Mouse (Mus musculus): ENCODE measurements around the gene Actbl2. TPM values are rescaled to one million over a fixed set of nuclear protein-coding genes. Genes with fewer than 3 reads are reported as not detected.
A peak's percentile ranks its signal among the peaks of the same experiment; 100 is the strongest.

Gene Actbl2
- polyA plus RNA-seq, 1 experiment from 2014 or later, result not detected

GRCm38 (mm10) chr13:111237296-111237695, 17.5 kb upstream of the Actbl2 start:
- Histone ChIP-seq H3K4me1 (ENCODE audit: control insufficient read depth, insufficient read depth, low read length) (no peaks in the 10 kb centered on the region), H3K4me2 (ENCODE audit: low read length) (no peak overlapping the region), H3K27me3 (ENCODE audit: control insufficient read depth, insufficient read depth, low read length) (no peaks in the 10 kb centered on the region), H3K36me3 (ENCODE audit: control insufficient read depth, insufficient read depth, low read length) (no peaks in the 10 kb centered on the region), H3K9ac (replicated peaks; ENCODE audit: low read length) (no peak overlapping the region), H3K9me3 (ENCODE audit: control insufficient read depth, low read length) (0 out of 2 replicates have a peak, but pooled peaks cover 4% of the 10 kb centered on the region), H3K27ac (replicated peaks; ENCODE audit: low read depth, low read length) (no peak overlapping the region), H3K4me3 (replicated peaks; ENCODE audit: low read depth, low read length) (no peak overlapping the region)
- ATAC-seq (ENCODE audit: low FRiP score, low TSS enrichment) (no peak), DNase-seq (no peak)
- WGBS, result 88% methylated on average over 1 of the region's 1 CpGs

DNA sequence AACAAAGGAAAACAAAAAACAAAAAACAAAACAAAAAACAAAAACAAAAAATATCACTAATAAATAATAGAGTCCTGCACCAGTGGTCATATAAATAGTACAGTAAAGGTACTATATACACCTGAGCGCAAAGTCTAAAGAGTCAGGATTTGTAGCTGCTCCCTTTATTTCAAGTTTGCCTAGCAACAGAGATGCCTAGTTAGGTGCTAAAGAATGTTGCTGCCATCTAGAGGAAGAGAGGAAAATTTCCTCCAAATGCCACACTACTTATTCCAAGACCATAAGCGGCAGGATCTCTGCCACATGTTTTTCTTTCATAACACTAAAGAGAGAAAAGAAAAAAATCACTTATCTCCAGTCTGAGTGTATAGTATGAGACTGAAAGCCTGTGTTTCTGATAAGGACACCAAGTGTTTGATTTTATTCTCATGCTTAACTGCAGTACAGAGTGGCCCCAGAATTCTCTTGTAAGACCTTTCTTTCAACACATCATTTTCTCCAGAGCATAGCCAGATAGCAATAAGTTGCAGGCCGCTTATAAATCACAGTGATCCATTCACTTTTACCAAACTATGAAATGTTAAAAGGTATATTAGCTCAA, 16.8 kb upstream of the Actbl2 start:
- 48% methylated on average over 3 of the region's 3 CpGs for WGBS

GRCm38 (mm10) chr13:111251106-111251505, 3.7 kb upstream of the Actbl2 start:
- no peak overlapping the region for H3K9ac ChIP-seq (replicated peaks; ENCODE audit: low read length)
- no peaks in the 10 kb centered on the region for H3K9me3 ChIP-seq (ENCODE audit: control insufficient read depth, low read length)
- H3K27ac ChIP-seq (replicated peaks; ENCODE audit: low read depth, low read length), result no peak overlapping the region
- no peaks in the 10 kb centered on the region for H3K27me3 ChIP-seq (ENCODE audit: control insufficient read depth, insufficient read depth, low read length)
- no peaks in the 10 kb centered on the region for H3K4me1 ChIP-seq (ENCODE audit: control insufficient read depth, insufficient read depth, low read length)
- WGBS, result 90% methylated on average over 5 of the region's 5 CpGs
- DNase-seq (no peak), ATAC-seq (ENCODE audit: low FRiP score, low TSS enrichment) (no peak)
- H3K4me2 ChIP-seq (ENCODE audit: low read length), result no peak overlapping the region
- H3K36me3 ChIP-seq (ENCODE audit: control insufficient read depth, insufficient read depth, low read length), result no peaks in the 10 kb centered on the region
- H3K4me3 ChIP-seq (replicated peaks; ENCODE audit: low read depth, low read length), result no peak overlapping the region

More for the DNA sequence above, 16.8 kb upstream of the Actbl2 start:
- peak; percentile 34; the same call in 1 of the 2 replicates for ATAC-seq (ENCODE audit: low FRiP score, low TSS enrichment)
- Histone ChIP-seq H3K9ac (replicated peaks; ENCODE audit: low read length) (no peak overlapping the region), H3K4me3 (replicated peaks; ENCODE audit: low read depth, low read length) (no peak overlapping the region), H3K4me1 (ENCODE audit: control insufficient read depth, insufficient read depth, low read length) (no peaks in the 10 kb centered on the region), H3K27ac (replicated peaks; ENCODE audit: low read depth, low read length) (no peak overlapping the region), H3K27me3 (ENCODE audit: control insufficient read depth, insufficient read depth, low read length) (no peaks in the 10 kb centered on the region), H3K4me2 (ENCODE audit: low read length) (no peak overlapping the region), H3K9me3 (ENCODE audit: control insufficient read depth, low read length) (0 out of 2 replicates have a peak, but pooled peaks cover 4% of the 10 kb centered on the region), H3K36me3 (ENCODE audit: control insufficient read depth, insufficient read depth, low read length) (no peaks in the 10 kb centered on the region)
- DNase-seq, result peak; percentile 91

GRCm38 (mm10) chr13:111251795-111252194, 3.0 kb upstream of the Actbl2 start:
- Histone ChIP-seq H3K27me3 (ENCODE audit: control insufficient read depth, insufficient read depth, low read length) (no peaks in the 10 kb centered on the region), H3K27ac (replicated peaks; ENCODE audit: low read depth, low read length) (no peak overlapping the region), H3K4me3 (replicated peaks; ENCODE audit: low read depth, low read length) (no peak overlapping the region), H3K36me3 (ENCODE audit: control insufficient read depth, insufficient read depth, low read length) (no peaks in the 10 kb centered on the region), H3K4me2 (ENCODE audit: low read length) (no peak overlapping the region), H3K9me3 (ENCODE audit: control insufficient read depth, low read length) (no peaks in the 10 kb centered on the region), H3K9ac (replicated peaks; ENCODE audit: low read length) (no peak overlapping the region), H3K4me1 (ENCODE audit: control insufficient read depth, insufficient read depth, low read length) (no peaks in the 10 kb centered on the region)
- ATAC-seq (ENCODE audit: low FRiP score, low TSS enrichment), result no peak
- 34% methylated on average over 5 of the region's 5 CpGs for WGBS
- DNase-seq, result no peak

GRCm38 (mm10) chr13:111258016-111258415, 3.2 kb downstream of the Actbl2 start:
- H3K9ac ChIP-seq (replicated peaks; ENCODE audit: low read length), result no peak overlapping the region
- WGBS, result 81% methylated on average over 4 of the region's 4 CpGs
- DNase-seq (no peak), ATAC-seq (ENCODE audit: low FRiP score, low TSS enrichment) (no peak)
- no peak overlapping the region for H3K4me2 ChIP-seq (ENCODE audit: low read length)
- H3K27ac ChIP-seq (replicated peaks; ENCODE audit: low read depth, low read length), result no peak overlapping the region
- no peaks in the 10 kb centered on the region for H3K27me3 ChIP-seq (ENCODE audit: control insufficient read depth, insufficient read depth, low read length)
- no peaks in the 10 kb centered on the region for H3K4me1 ChIP-seq (ENCODE audit: control insufficient read depth, insufficient read depth, low read length)
- no peak overlapping the region for H3K4me3 ChIP-seq (replicated peaks; ENCODE audit: low read depth, low read length)
- H3K9me3 ChIP-seq (ENCODE audit: control insufficient read depth, low read length), result no peaks in the 10 kb centered on the region
- no peaks in the 10 kb centered on the region for H3K36me3 ChIP-seq (ENCODE audit: control insufficient read depth, insufficient read depth, low read length)

DNA sequence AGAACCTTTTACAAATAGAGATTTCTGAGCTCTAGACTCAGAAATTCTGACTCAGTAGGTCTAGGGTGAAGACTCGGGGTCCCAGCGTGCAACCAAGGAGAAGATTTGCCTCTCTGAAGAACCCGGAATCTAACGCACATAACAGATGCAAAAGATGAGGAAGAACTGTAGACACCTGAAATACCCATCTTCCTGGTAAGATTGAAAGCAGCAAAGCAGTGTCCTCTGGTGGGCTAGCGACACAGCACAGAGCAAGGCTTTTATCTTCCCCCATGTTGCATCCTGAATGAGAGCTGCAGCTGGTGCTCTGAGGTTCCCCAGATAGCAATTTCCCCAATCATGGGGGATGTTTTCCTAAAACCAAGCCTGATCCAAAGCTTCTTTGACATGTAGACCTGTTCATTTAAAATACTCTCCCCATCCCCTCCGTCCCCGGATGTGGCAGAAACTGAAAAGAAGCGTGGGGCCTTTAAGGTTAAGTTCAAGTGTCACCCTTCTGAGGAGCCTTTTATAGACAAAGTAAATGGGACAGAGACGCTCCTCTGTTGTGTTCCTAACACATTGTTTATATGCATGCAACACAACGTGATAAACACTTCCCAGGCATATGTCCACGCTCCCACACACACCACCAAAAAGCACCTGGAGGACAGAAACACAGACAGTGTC, 3.7 kb downstream of the Actbl2 start:
- Histone ChIP-seq H3K4me3 (replicated peaks; ENCODE audit: low read depth, low read length) (no peak overlapping the region), H3K4me2 (ENCODE audit: low read length) (no peak overlapping the region), H3K9ac (replicated peaks; ENCODE audit: low read length) (no peak overlapping the region), H3K36me3 (ENCODE audit: control insufficient read depth, insufficient read depth, low read length) (no peaks in the 10 kb centered on the region), H3K4me1 (ENCODE audit: control insufficient read depth, insufficient read depth, low read length) (no peaks in the 10 kb centered on the region), H3K9me3 (ENCODE audit: control insufficient read depth, low read length) (no peaks in the 10 kb centered on the region), H3K27ac (replicated peaks; ENCODE audit: low read depth, low read length) (no peak overlapping the region), H3K27me3 (ENCODE audit: control insufficient read depth, insufficient read depth, low read length) (no peaks in the 10 kb centered on the region)
- DNase-seq (no peak), ATAC-seq (ENCODE audit: low FRiP score, low TSS enrichment) (no peak)
- 83% methylated on average over 11 of the region's 11 CpGs for WGBS

DNA sequence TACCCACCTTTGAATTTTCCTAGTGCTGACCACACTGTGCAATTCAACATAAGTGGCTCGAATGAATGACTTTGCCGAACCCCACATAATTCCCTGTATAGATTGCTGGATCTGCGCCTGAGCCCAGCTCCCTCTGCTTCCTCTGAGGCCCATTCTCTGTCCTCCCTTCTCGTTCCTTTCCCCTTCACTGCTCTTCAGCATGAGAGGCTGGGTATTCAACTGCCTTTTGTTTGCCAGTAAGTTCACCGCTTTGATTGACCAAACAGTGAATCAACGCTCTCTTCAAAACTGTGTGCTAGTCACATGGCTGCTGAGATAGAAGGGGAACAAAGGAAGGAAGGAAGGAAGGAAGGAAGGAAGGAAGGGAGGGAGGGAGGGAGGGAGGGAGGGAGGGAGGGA, 4.3 kb downstream of the Actbl2 start:
- H3K4me1 ChIP-seq (ENCODE audit: control insufficient read depth, insufficient read depth, low read length), result no peaks in the 10 kb centered on the region
- no peak for ATAC-seq (ENCODE audit: low FRiP score, low TSS enrichment)
- H3K4me2 ChIP-seq (ENCODE audit: low read length), result no peak overlapping the region

GRCm38 (mm10) chr13:111259711-111260110, 4.9 kb downstream of the Actbl2 start:
- Histone ChIP-seq H3K4me3 (replicated peaks; ENCODE audit: low read depth, low read length) (no peak overlapping the region), H3K4me1 (ENCODE audit: control insufficient read depth, insufficient read depth, low read length) (no peaks in the 10 kb centered on the region), H3K4me2 (ENCODE audit: low read length) (no peak overlapping the region), H3K9ac (replicated peaks; ENCODE audit: low read length) (no peak overlapping the region), H3K36me3 (ENCODE audit: control insufficient read depth, insufficient read depth, low read length) (no peaks in the 10 kb centered on the region), H3K9me3 (ENCODE audit: control insufficient read depth, low read length) (no peaks in the 10 kb centered on the region), H3K27ac (replicated peaks; ENCODE audit: low read depth, low read length) (no peak overlapping the region), H3K27me3 (ENCODE audit: control insufficient read depth, insufficient read depth, low read length) (no peaks in the 10 kb centered on the region)
- WGBS, result 88% methylated on average over 7 of the region's 7 CpGs
- ATAC-seq (ENCODE audit: low FRiP score, low TSS enrichment) (no peak), DNase-seq (no peak)

More for the DNA sequence above, 4.3 kb downstream of the Actbl2 start:
- DNase-seq, result no peak
- Histone ChIP-seq H3K36me3 (ENCODE audit: control insufficient read depth, insufficient read depth, low read length) (no peaks in the 10 kb centered on the region), H3K27me3 (ENCODE audit: control insufficient read depth, insufficient read depth, low read length) (no peaks in the 10 kb centered on the region), H3K9me3 (ENCODE audit: control insufficient read depth, low read length) (no peaks in the 10 kb centered on the region), H3K4me3 (replicated peaks; ENCODE audit: low read depth, low read length) (no peak overlapping the region), H3K27ac (replicated peaks; ENCODE audit: low read depth, low read length) (no peak overlapping the region), H3K9ac (replicated peaks; ENCODE audit: low read length) (no peak overlapping the region)
- 42% methylated on average over 6 of the region's 6 CpGs for WGBS

- Histone ChIP-seq H3K4me1 (ENCODE audit: control insufficient read depth, insufficient read depth, low read length) (0 out of 2 replicates have a peak, but pooled peaks cover 4% of the 10 kb centered on the region), H3K9ac (replicated peaks; ENCODE audit: low read length) (no peak overlapping the region), H3K4me2 (ENCODE audit: low read length) (no peak overlapping the region), H3K27me3 (ENCODE audit: control insufficient read depth, insufficient read depth, low read length) (no peaks in the 10 kb centered on the region), H3K36me3 (ENCODE audit: control insufficient read depth, insufficient read depth, low read length) (no peaks in the 10 kb centered on the region), H3K27ac (replicated peaks; ENCODE audit: low read depth, low read length) (no peak overlapping the region), H3K4me3 (replicated peaks; ENCODE audit: low read depth, low read length) (no peak overlapping the region), H3K9me3 (ENCODE audit: control insufficient read depth, low read length) (no peaks in the 10 kb centered on the region)
- ATAC-seq (ENCODE audit: low FRiP score, low TSS enrichment) (no peak), DNase-seq (no peak)
- WGBS, result 81% methylated on average over 2 of the region's 2 CpGs
Observed at GRCm38 (mm10) chr13:111263186-111263585, 8.4 kb downstream of the Actbl2 start.
